Mouse (Mus musculus) adrenal gland, postnatal 36 days (tissue): Measurements from ENCODE around the gene Mrps7. TPM values are rescaled to one million over a fixed set of nuclear protein-coding genes. Genes with fewer than 3 reads are reported as not detected.
"Not testable (repeated sequence)": the region's sequence is repeated elsewhere in the genome, so short reads cannot be mapped to it uniquely, and the experiment has no call there.

Experiments used
- DNase-seq, 2 experiments: peaks; one replicate each; pipeline ENCODE4 v3.0.0; 2021; ENCODE audit warnings: mixed read lengths in 1 of 2
- total RNA-seq, 2 experiments: library from RNA; stranded (reverse); gene quantifications; 2 replicates each; pipeline ENCODE4 v1.2.3; 2021

Mrps7 gene
- total RNA-seq, 2 experiments from 2014 or later, result 97.7 to 102 TPM

GRCm38 (mm10) chr11:115628465-115629101 lies 24.9 kb downstream of the Mrps7 start:
- no peak for DNase-seq

GRCm38 (mm10) chr11:115629734-115630531 lies 26.2 kb downstream of the Mrps7 start:
- DNase-seq, result no peak

GRCm38 (mm10) chr11:115630532-115631504 lies 27.1 kb downstream of the Mrps7 start:
- DNase-seq, result peak in 1 of 2 experiments; percentile 46

- DNase-seq, result peak; percentile 42 to 50
Observed at GRCm38 (mm10) chr11:115631505-115631890, 27.8 kb downstream of the Mrps7 start.

GRCm38 (mm10) chr11:115632247-115632646 lies 28.5 kb downstream of the Mrps7 start:
- DNase-seq, result no peak

GRCm38 (mm10) chr11:115632862-115633261 lies 29.1 kb downstream of the Mrps7 start:
- no peak for DNase-seq

GRCm38 (mm10) chr11:115634109-115634508 lies 30.4 kb downstream of the Mrps7 start:
- DNase-seq, result no peak

GRCm38 (mm10) chr11:115635041-115635440 lies 31.3 kb downstream of the Mrps7 start:
- no peak for DNase-seq

- DNase-seq, result no peak
Observed at GRCm38 (mm10) chr11:115635484-115635883, 31.8 kb downstream of the Mrps7 start.

GRCm38 (mm10) chr11:115636960-115637359 lies 33.2 kb downstream of the Mrps7 start:
- DNase-seq, result no peak

- peak in 1 of 2 experiments; percentile 37 for DNase-seq
Observed at GRCm38 (mm10) chr11:115638498-115639409, 35.0 kb downstream of the Mrps7 start.

GRCm38 (mm10) chr11:115639540-115639939 lies 35.8 kb downstream of the Mrps7 start:
- DNase-seq, result no peak

GRCm38 (mm10) chr11:115640311-115640828 lies 36.6 kb downstream of the Mrps7 start:
- no peak for DNase-seq

- no peak for DNase-seq
Observed at GRCm38 (mm10) chr11:115640978-115641663, 37.4 kb downstream of the Mrps7 start.

GRCm38 (mm10) chr11:115641664-115642036 lies 37.9 kb downstream of the Mrps7 start:
- no peak for DNase-seq

GRCm38 (mm10) chr11:115642705-115643104 lies 39.0 kb downstream of the Mrps7 start:
- no peak for DNase-seq

GRCm38 (mm10) chr11:115643265-115643664 lies 39.5 kb downstream of the Mrps7 start:
- DNase-seq, result no peak

GRCm38 (mm10) chr11:115644308-115644707 lies 40.6 kb downstream of the Mrps7 start:
- no peak for DNase-seq

GRCm38 (mm10) chr11:115645498-115645897 lies 41.8 kb downstream of the Mrps7 start:
- DNase-seq, result not testable (repeated sequence)

GRCm38 (mm10) chr11:115646439-115646838 lies 42.7 kb downstream of the Mrps7 start:
- no peak for DNase-seq
